Mouse (Mus musculus): Measurements from ENCODE around the gene Bicra.

DNA sequence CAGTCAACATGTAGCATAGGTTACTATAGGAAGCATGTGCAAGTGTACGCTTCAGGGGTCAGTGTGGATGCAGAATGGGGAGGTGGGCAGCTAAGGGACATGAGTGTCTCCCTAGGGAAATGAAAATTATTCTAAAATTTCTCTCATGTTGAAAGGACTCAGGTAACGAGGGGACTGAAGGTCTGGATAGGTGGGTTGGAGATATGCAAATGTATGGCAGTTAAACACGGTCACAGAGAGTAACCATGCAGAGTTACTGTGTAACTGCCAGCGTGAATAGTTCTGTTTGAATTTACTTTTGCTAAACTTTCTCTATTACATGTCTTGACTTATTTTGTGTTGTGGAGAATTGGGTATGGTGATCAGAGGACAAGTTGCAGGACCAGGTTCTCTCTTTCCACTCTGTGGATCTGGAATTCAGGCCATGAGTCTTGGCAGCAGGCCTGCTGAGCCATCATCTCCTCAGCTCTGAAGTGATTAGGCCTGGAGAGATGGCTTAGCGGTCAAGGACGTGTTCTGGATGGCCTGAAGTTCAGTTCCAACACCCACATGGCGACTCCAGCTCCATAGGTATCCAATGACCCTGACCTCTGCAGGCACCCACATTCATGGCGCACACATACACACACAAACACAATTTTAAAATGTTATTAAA, 33.1 kb downstream of the Bicra start:
- no peak for TF ChIP-seq CTCF (IDR thresholded peaks at IDR 0.05)
- no peak for TF ChIP-seq POLR2A (IDR thresholded peaks at IDR 0.05; ENCODE audit: insufficient read depth, low read depth, low read length)
